Mouse (Mus musculus) MEL (cell line): ENCODE results near the gene Gabrg3.

ENCODE experiments used
- CHD2 ChIP-seq: IDR thresholded peaks from 2 replicates; pipeline ENCODE4 v1.6.1; 2011; ENCODE audit warnings: low read length, improper control_type of control experiment
- CTCF ChIP-seq, 3 experiments: IDR thresholded peaks in 2 of 3; conservative IDR thresholded peaks in 1 of 3; 2 replicates each; pipeline ENCODE4 v1.5.1; 2011 to 2012; ENCODE audit warnings: low read length in 3 of 3, low read depth in 2 of 3, mild to moderate bottlenecking in 2 of 3, improper control_type of control experiment in 1 of 3, inconsistent platforms in 1 of 3, mixed read lengths in 1 of 3, moderate library complexity in 1 of 3; ENCODE audit not compliant: control insufficient read depth in 1 of 3, insufficient read depth in 1 of 3, poor library complexity in 1 of 3, severe bottlenecking in 1 of 3
- E2F4 ChIP-seq: IDR thresholded peaks from 2 replicates; pipeline ENCODE4 v1.6.1; 2011; ENCODE audit warnings: low read depth, low read length, improper control_type of control experiment, borderline replicate concordance
- EP300 ChIP-seq, 2 experiments: IDR thresholded peaks; 2 replicates each; pipeline ENCODE4 v1.6.1; 2011; ENCODE audit warnings: improper control_type of control experiment in 2 of 2, low read length in 2 of 2, low read depth in 1 of 2, mild to moderate bottlenecking in 1 of 2
- HCFC1 ChIP-seq: IDR thresholded peaks from 2 replicates; pipeline ENCODE4 v1.6.1; 2012; ENCODE audit warnings: low read depth, mild to moderate bottlenecking, inconsistent platforms, low read length, improper control_type of control experiment, moderate library complexity
- MXI1 ChIP-seq: IDR thresholded peaks from 2 replicates; pipeline ENCODE4 v1.6.1; 2011; ENCODE audit warnings: mild to moderate bottlenecking, low read depth, low read length, improper control_type of control experiment
- MYC ChIP-seq: IDR thresholded peaks from 2 replicates; pipeline ENCODE4 v1.6.1; 2011; ENCODE audit warnings: low read depth, mild to moderate bottlenecking, low read length, improper control_type of control experiment, moderate library complexity
- POLR2A ChIP-seq, 2 experiments: IDR thresholded peaks; 2 replicates each; pipeline ENCODE4 v1.6.1; 2011 to 2012; ENCODE audit warnings: low read length in 2 of 2, mild to moderate bottlenecking in 2 of 2, control low read depth in 1 of 2, improper control_type of control experiment in 1 of 2, low read depth in 1 of 2, moderate library complexity in 1 of 2; ENCODE audit not compliant: control insufficient read depth in 1 of 2, insufficient read depth in 1 of 2, poor library complexity in 1 of 2
- POLR2AphosphoS2 ChIP-seq: IDR thresholded peaks from 2 replicates; pipeline ENCODE4 v1.6.1; 2011; ENCODE audit warnings: low read length, improper control_type of control experiment
- POLR2AphosphoS5 ChIP-seq: IDR thresholded peaks from 2 replicates; pipeline ENCODE4 v1.6.1; 2012; ENCODE audit warnings: low read depth, borderline replicate concordance, mild to moderate bottlenecking, inconsistent platforms, low read length, moderate library complexity, mixed read lengths
- TAL1 ChIP-seq: IDR thresholded peaks from 2 replicates; pipeline ENCODE4 v1.6.1; 2012; ENCODE audit warnings: mild to moderate bottlenecking, inconsistent platforms, low read length, moderate library complexity, mixed read lengths
- TCF12 ChIP-seq: IDR thresholded peaks from 2 replicates; pipeline ENCODE4 v1.6.1; 2014; ENCODE audit warnings: low read depth, mild to moderate bottlenecking, inconsistent platforms, low read length, improper control_type of control experiment, moderate library complexity
- ZC3H11A ChIP-seq: IDR thresholded peaks from 2 replicates; pipeline ENCODE4 v1.6.1; 2012; ENCODE audit warnings: low read depth, mild to moderate bottlenecking, inconsistent platforms, low read length, improper control_type of control experiment

DNA sequence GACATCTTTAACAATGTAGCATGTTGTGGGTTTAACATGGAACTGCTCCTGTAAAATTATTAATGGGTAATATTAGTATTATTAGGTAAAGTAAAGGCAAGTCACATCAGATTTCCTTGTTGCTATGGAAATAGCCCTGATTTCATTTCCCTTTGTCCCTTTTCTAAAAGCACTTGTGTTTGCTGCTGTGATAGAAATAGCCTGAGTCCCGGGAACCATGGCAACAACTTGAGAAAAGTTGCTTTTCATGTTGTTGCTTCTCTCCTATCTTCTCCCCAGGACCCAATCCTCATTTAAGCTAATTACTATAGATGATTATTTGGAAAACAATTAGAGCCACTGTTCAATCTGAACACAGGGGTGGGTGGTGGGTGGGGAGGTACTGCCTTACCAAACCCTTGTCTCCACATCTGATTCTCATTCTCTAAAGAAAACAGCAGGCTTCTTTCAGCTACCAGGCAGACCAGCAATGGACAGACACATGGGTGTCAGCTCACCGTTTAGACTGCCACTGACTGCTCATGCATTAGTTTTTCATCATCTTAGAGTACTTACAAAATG, 349.0 kb downstream of the Gabrg3 start:
- TF ChIP-seq CTCF (IDR thresholded peaks at IDR 0.05 in 2 of 3, conservative IDR thresholded peaks at IDR 0.05 in 1 of 3; ENCODE audit: control insufficient read depth in 1 of 3, insufficient read depth in 1 of 3, low read depth in 2 of 3, low read length in 3 of 3, poor library complexity in 1 of 3, severe bottlenecking in 1 of 3) = no peak
- no peak for TF ChIP-seq POLR2AphosphoS2
- TF ChIP-seq TAL1 = no peak
- TF ChIP-seq E2F4 = no peak
- TF ChIP-seq HCFC1 = no peak
- TF ChIP-seq EP300 (IDR thresholded peaks at IDR 0.05; ENCODE audit: low read depth in 1 of 2, low read length in 2 of 2) = no peak
- TF ChIP-seq ZC3H11A = no peak
- no peak for TF ChIP-seq POLR2A (IDR thresholded peaks at IDR 0.05; ENCODE audit: control insufficient read depth in 1 of 2, insufficient read depth in 1 of 2, low read depth in 1 of 2, low read length in 2 of 2, poor library complexity in 1 of 2)
- no peak for TF ChIP-seq MXI1
- TF ChIP-seq TCF12 = no peak
- no peak for TF ChIP-seq MYC
- TF ChIP-seq POLR2AphosphoS5 = no peak
- TF ChIP-seq CHD2 = no peak
